Mouse (Mus musculus) kidney, postnatal 10 days (tissue): Measurements from ENCODE around the gene Polr3a.

Experiments
- DNase-seq: peaks from one replicate; pipeline ENCODE4 v3.0.0; 2021; ENCODE audit warnings: mixed read lengths

Polr3a gene

GRCm38 (mm10) chr14:24486773-24487227 lies at the start of gene Polr3a, which contains the start of gene Rps24:
Gene Polr3a (minus strand): TSS chr14:24487058.
Gene Rps24 (plus strand): TSS chr14:24487125.
- DNase-seq: peak; percentile 94

- no peak for DNase-seq
These were observed 48.1 kb upstream of the Polr3a start for GRCm38 (mm10) chr14:24534865-24535545.

- DNase-seq: peak; percentile 25
These were observed 43.4 kb upstream of the Polr3a start for GRCm38 (mm10) chr14:24530228-24530627.

- no peak for DNase-seq
These were observed 39.6 kb upstream of the Polr3a start for GRCm38 (mm10) chr14:24526440-24526839.

GRCm38 (mm10) chr14:24525677-24526415 lies 39.0 kb upstream of the Polr3a start:
- DNase-seq: no peak

GRCm38 (mm10) chr14:24525137-24525536 lies 38.3 kb upstream of the Polr3a start:
- no peak for DNase-seq

GRCm38 (mm10) chr14:24521597-24521996 lies 34.7 kb upstream of the Polr3a start:
- no peak for DNase-seq

- no peak for DNase-seq
These were observed 25.8 kb upstream of the Polr3a start for GRCm38 (mm10) chr14:24512527-24513161.

GRCm38 (mm10) chr14:24510679-24511078 lies 23.8 kb upstream of the Polr3a start:
- no peak for DNase-seq

GRCm38 (mm10) chr14:24510218-24510617 lies 23.4 kb upstream of the Polr3a start:
- DNase-seq: no peak

GRCm38 (mm10) chr14:24509557-24509956 lies 22.7 kb upstream of the Polr3a start:
- no peak for DNase-seq

- no peak for DNase-seq
These were observed 21.4 kb upstream of the Polr3a start for GRCm38 (mm10) chr14:24508070-24508773.

- peak; percentile 23 for DNase-seq
These were observed 20.7 kb upstream of the Polr3a start for GRCm38 (mm10) chr14:24507452-24508069.

- no peak for DNase-seq
These were observed 14.4 kb upstream of the Polr3a start for GRCm38 (mm10) chr14:24501256-24501655.

- no peak for DNase-seq
These were observed 14.0 kb upstream of the Polr3a start for GRCm38 (mm10) chr14:24500845-24501186.

- peak; percentile 91 for DNase-seq
These were observed 13.4 kb upstream of the Polr3a start for GRCm38 (mm10) chr14:24500091-24500844.

- no peak for DNase-seq
These were observed 12.6 kb upstream of the Polr3a start for GRCm38 (mm10) chr14:24499478-24499877.

GRCm38 (mm10) chr14:24498561-24499255 lies 11.8 kb upstream of the Polr3a start:
- DNase-seq: no peak

GRCm38 (mm10) chr14:24497443-24497842 lies 10.6 kb upstream of the Polr3a start:
- DNase-seq: no peak

GRCm38 (mm10) chr14:24496507-24496906 lies 9.6 kb upstream of the Polr3a start:
- no peak for DNase-seq

GRCm38 (mm10) chr14:24493256-24493655 lies 6.4 kb upstream of the Polr3a start:
- DNase-seq: no peak
